Mouse (Mus musculus): ENCODE data around the gene Phtf1. TPM values are rescaled to one million over a fixed set of nuclear protein-coding genes. Genes with fewer than 3 reads are reported as not detected.

The Phtf1 gene
- polyA plus RNA-seq, 2 experiments from 2014 or later = 11.4 to 11.6 TPM

- ATAC-seq = no peak
Measured at GRCm38 (mm10) chr3:104020101-104020500, 52.2 kb downstream of the Phtf1 start.

DNA sequence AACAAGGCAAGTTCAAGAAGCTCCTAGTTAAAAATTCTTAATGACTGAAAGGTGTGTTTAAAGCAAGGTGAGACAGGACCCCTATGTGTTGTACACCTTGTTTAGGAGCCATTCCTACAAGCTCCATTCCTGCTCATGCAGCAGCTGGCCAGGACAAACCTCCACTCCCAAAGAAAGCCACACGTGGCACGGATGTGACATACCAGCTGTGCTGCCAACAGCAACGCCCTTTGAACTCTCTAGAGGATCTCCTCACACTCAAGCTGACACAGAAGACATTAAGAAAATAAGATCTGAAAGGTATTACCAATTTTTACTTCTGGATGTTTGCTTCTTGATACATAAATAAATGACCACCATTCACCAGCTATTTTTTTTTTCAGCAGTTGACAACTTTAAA, 59.0 kb downstream of the Phtf1 start:
- ATAC-seq = no peak

- ATAC-seq = no peak
Measured at GRCm38 (mm10) chr3:104032086-104032485, 64.2 kb downstream of the Phtf1 start.

- no peak for ATAC-seq
Measured at GRCm38 (mm10) chr3:104032747-104033146, 64.8 kb downstream of the Phtf1 start.

DNA sequence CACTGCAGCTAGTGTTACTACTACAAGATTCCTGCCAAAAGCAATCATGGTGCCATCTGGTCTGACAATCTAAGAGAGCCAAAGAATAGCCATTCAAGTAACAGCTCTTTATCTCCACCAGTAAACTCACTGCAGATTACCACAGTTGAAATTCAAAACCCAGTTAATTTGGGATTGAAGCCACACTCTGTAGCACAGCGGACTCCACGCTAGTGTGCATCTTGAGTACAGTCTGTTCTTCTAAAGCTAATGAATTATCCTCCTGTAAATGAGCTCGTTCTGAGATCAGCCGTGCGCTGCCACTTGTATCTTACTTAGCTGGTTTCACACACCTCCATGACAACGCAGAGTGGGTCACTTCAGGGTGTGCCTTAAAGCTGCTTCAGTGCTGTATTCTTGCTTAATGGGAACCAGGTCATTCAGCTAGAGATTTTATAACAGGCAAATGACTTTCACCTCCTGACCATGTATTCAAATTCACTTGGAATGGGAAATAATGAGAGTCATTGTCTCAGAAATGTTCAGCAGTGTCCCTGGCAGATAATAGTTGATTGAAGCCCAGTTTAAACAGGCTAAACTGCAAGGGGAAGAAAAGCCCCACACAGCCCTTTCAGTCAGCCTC, 91.2 kb downstream of the Phtf1 start:
- ATAC-seq = no peak

DNA sequence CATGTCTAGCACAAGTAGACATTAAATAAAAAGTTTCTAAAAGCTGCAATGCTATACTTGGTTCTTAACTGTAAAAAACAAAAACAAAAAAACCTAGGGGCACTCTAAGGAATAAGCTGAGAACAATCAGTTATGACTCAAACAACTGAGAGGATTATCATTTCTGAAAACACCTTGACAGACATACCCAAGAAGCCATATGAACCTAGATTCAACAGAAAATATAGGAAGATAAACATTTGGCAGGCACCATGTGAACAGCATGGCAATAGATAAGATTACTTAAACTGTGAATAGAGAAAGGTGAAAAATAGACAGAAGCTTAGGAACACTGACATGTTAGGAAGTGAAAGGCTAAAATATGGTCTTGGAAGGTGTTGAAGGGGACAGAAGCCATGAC, 101.5 kb downstream of the Phtf1 start:
- ATAC-seq = no peak

Other genes with a start within 250 kb of the Phtf1 start
- under 1 TPM; 0.11 to 0.82 TPM for gene Olfml3, start 230.1 kb upstream of the Phtf1 start, polyA plus RNA-seq (2017; shearing (Covaris generic))
- gene Gm10964, start 228.7 kb upstream of the Phtf1 start, polyA plus RNA-seq (2017; shearing (Covaris generic)) = not detected
- 10 to 100 TPM; 27.5 to 58.6 TPM for gene Hipk1, start 176.5 kb upstream of the Phtf1 start, polyA plus RNA-seq (2017; shearing (Covaris generic))
- 10 to 100 TPM; 18.4 to 30.4 TPM for gene Dclre1b, start 158.7 kb upstream of the Phtf1 start, polyA plus RNA-seq (2017; shearing (Covaris generic))
- 10 to 100 TPM; 10.8 to 18.3 TPM for gene Ap4b1, start 158.6 kb upstream of the Phtf1 start, polyA plus RNA-seq (2017; shearing (Covaris generic))
- gene Gm43064, start 158.5 kb upstream of the Phtf1 start, polyA plus RNA-seq (2017; shearing (Covaris generic)) = under 1 TPM in 1 of 2 experiments, not detected in 1; 0.36 TPM
- 1 to 10 TPM; 3.1 to 7.9 TPM for gene Bcl2l15, start 135.5 kb upstream of the Phtf1 start, polyA plus RNA-seq (2017; shearing (Covaris generic))
- 100 to 1,000 TPM; 302 to 352 TPM for gene Ptpn22, start 108.3 kb upstream of the Phtf1 start, polyA plus RNA-seq (2017; shearing (Covaris generic))
- gene Rsbn1, start 54.0 kb upstream of the Phtf1 start, polyA plus RNA-seq (2017; shearing (Covaris generic)) = 10 to 100 TPM; 10.3 to 11.3 TPM